Mouse (Mus musculus): ENCODE results near the gene Snap25.

Snap25 gene

GRCm38 (mm10) chr2:136811331-136811730 is 98.1 kb downstream of the Snap25 start:
- no peak for DNase-seq (ENCODE audit: low spot score in 2 of 2)

GRCm38 (mm10) chr2:136816717-136817400 is 103.6 kb downstream of the Snap25 start:
- no peak for DNase-seq (ENCODE audit: low spot score in 2 of 2)

GRCm38 (mm10) chr2:136823751-136824716 is 110.8 kb downstream of the Snap25 start:
- no peak for DNase-seq (ENCODE audit: low spot score in 2 of 2)

- no peak for DNase-seq (ENCODE audit: low spot score in 2 of 2)
These were observed 114.4 kb downstream of the Snap25 start for GRCm38 (mm10) chr2:136827612-136828011.

Measured in urinary bladder, postnatal 4 days (tissue).